Mouse (Mus musculus) heart, embryonic 10.5 days (tissue): Measurements from ENCODE around the gene Sh3bp1. TPM values are rescaled to one million over a fixed set of nuclear protein-coding genes. Genes with fewer than 3 reads are reported as not detected.

Experiments
- DNase-seq: peaks from one replicate; pipeline ENCODE4 v3.0.0-alpha.2; 2017; ENCODE audit warnings: low spot score
- H3K27ac ChIP-seq: fragments of 300-500 bp; sonication (generic); 2 replicates; pipeline ENCODE4 v1.5.1; 2016; ENCODE audit warnings: mild to moderate bottlenecking
- H3K27me3 ChIP-seq: fragments of 300-500 bp; sonication (generic); 2 replicates; pipeline ENCODE4 v1.6.1; 2016; ENCODE audit warnings: mild to moderate bottlenecking; ENCODE audit not compliant: poor library complexity, insufficient read depth, severe bottlenecking
- H3K36me3 ChIP-seq: fragments of 300-500 bp; sonication (generic); 2 replicates; pipeline ENCODE4 v1.6.1; 2016; ENCODE audit warnings: mild to moderate bottlenecking, moderate library complexity
- H3K4me1 ChIP-seq: fragments of 300-500 bp; sonication (generic); 2 replicates; pipeline ENCODE4 v1.6.1; 2016; ENCODE audit warnings: mild to moderate bottlenecking
- H3K4me3 ChIP-seq: fragments of 300-500 bp; sonication (generic); 2 replicates; pipeline ENCODE4 v1.5.1; 2016; ENCODE audit warnings: mild to moderate bottlenecking, moderate library complexity
- H3K9me3 ChIP-seq: fragments of 300-500 bp; sonication (generic); 2 replicates; pipeline ENCODE4 v1.6.1; 2016; ENCODE audit warnings: mild to moderate bottlenecking, moderate library complexity
- WGBS: fragments of 180-500 bp; shearing (Covaris S2); methylation state at CpG from one replicate; pipeline ENCODE4 v1.1.7; 2016; 5-methylcytosine and 5-hydroxymethylcytosine counted together
- polyA plus RNA-seq: library from polyadenylated mRNA; unstranded; fragments of >200 nt; fragmentation: Nextera tagmentation; extraction: Ambion mirVana; gene quantifications from 2 replicates; pipeline ENCODE4 v1.2.1, GENCODE M21; 2016

The Sh3bp1 gene
- polyA plus RNA-seq, 1 experiment from 2014 or later: 44.4 TPM

- no peaks in the 10 kb centered on the region for H3K27me3 ChIP-seq
- no peak for DNase-seq
- no peak overlapping the region for H3K4me3 ChIP-seq
- H3K4me1 ChIP-seq: peaks cover 37% of the 10 kb centered on the region
- 36% methylated on average over 9 of the region's 9 CpGs for WGBS
- peaks cover 55% of the 10 kb centered on the region for H3K36me3 ChIP-seq
- no peaks in the 10 kb centered on the region for H3K9me3 ChIP-seq
- no peak overlapping the region for H3K27ac ChIP-seq
Measured at GRCm38 (mm10) chr15:78912040-78912439, 12.5 kb downstream of the Sh3bp1 start.

GRCm38 (mm10) chr15:78913632-78914090, 14.1 kb downstream of the Sh3bp1 start, which contains the start of gene Pdxp:
Pdxp (plus strand) TSS chr15:78913919.
- peak within 1 kb of the TSS; percentile 93 for H3K27ac ChIP-seq
- peaks cover 42% of the 10 kb centered on the region for H3K4me1 ChIP-seq
- H3K36me3 ChIP-seq: peaks cover 50% of the 10 kb centered on the region
- peak; percentile 99 for DNase-seq
- no peaks in the 10 kb centered on the region for H3K27me3 ChIP-seq
- no peaks in the 10 kb centered on the region for H3K9me3 ChIP-seq
- under 1% methylated on average over 51 of the region's 51 CpGs for WGBS
- peak within 1 kb of the TSS; percentile 86 for H3K4me3 ChIP-seq

- H3K27ac ChIP-seq: peak overlapping the region; percentile 93
- H3K36me3 ChIP-seq: peaks cover 49% of the 10 kb centered on the region
- H3K9me3 ChIP-seq: no peaks in the 10 kb centered on the region
- WGBS: under 1% methylated on average over 87 of the region's 87 CpGs
- DNase-seq: no peak
- H3K4me1 ChIP-seq: peaks cover 40% of the 10 kb centered on the region
- no peaks in the 10 kb centered on the region for H3K27me3 ChIP-seq
- peak overlapping the region; percentile 86 for H3K4me3 ChIP-seq
Measured at GRCm38 (mm10) chr15:78914091-78914822, 14.7 kb downstream of the Sh3bp1 start.

GRCm38 (mm10) chr15:78914823-78915659, 15.5 kb downstream of the Sh3bp1 start:
- H3K4me3 ChIP-seq: peak overlapping the region; percentile 86
- no peaks in the 10 kb centered on the region for H3K27me3 ChIP-seq
- H3K27ac ChIP-seq: peak overlapping the region; percentile 93
- 52% methylated on average over 8 of the region's 8 CpGs for WGBS
- no peaks in the 10 kb centered on the region for H3K9me3 ChIP-seq
- H3K36me3 ChIP-seq: peaks cover 45% of the 10 kb centered on the region
- no peak for DNase-seq
- H3K4me1 ChIP-seq: peaks cover 40% of the 10 kb centered on the region

GRCm38 (mm10) chr15:78915660-78916017, 16.1 kb downstream of the Sh3bp1 start:
- Histone ChIP-seq H3K36me3 (peaks cover 39% of the 10 kb centered on the region), H3K27ac (no peak overlapping the region), H3K4me3 (peak overlapping the region; percentile 86), H3K4me1 (peaks cover 41% of the 10 kb centered on the region), H3K27me3 (no peaks in the 10 kb centered on the region), H3K9me3 (no peaks in the 10 kb centered on the region)
- whole genome bisulfite sequencing: 9% methylated on average over 8 of the region's 8 CpGs
- DNase-seq: peak; percentile 89

GRCm38 (mm10) chr15:78916052-78916826, 16.7 kb downstream of the Sh3bp1 start:
- Histone ChIP-seq H3K27ac (0 out of 2 replicates have a peak overlapping the region, but pooled peaks have one; percentile 43), H3K4me3 (peak overlapping the region; percentile 86)

GRCm38 (mm10) chr15:78918126-78918525, 18.6 kb downstream of the Sh3bp1 start:
- Histone ChIP-seq H3K9me3 (no peaks in the 10 kb centered on the region), H3K36me3 (peaks cover 20% of the 10 kb centered on the region), H3K27me3 (no peaks in the 10 kb centered on the region), H3K4me1 (peaks cover 41% of the 10 kb centered on the region), H3K27ac (no peak overlapping the region), H3K4me3 (no peak overlapping the region)
- DNase-seq: no peak
- 92% methylated on average over 23 of the region's 23 CpGs for WGBS

More at GRCm38 (mm10) chr15:78916052-78916826, 16.7 kb downstream of the Sh3bp1 start:
- 71% methylated on average over 12 of the region's 12 CpGs for WGBS
- H3K4me1 ChIP-seq: peaks cover 41% of the 10 kb centered on the region
- no peak for DNase-seq
- H3K27me3 ChIP-seq: no peaks in the 10 kb centered on the region
- no peaks in the 10 kb centered on the region for H3K9me3 ChIP-seq
- peaks cover 33% of the 10 kb centered on the region for H3K36me3 ChIP-seq

GRCm38 (mm10) chr15:78919914-78920313, 20.3 kb downstream of the Sh3bp1 start:
- Histone ChIP-seq H3K36me3 (peaks cover 20% of the 10 kb centered on the region), H3K4me3 (no peak overlapping the region), H3K27me3 (no peaks in the 10 kb centered on the region), H3K9me3 (no peaks in the 10 kb centered on the region), H3K27ac (no peak overlapping the region), H3K4me1 (peaks cover 39% of the 10 kb centered on the region)
- DNase-seq: no peak
- WGBS: 62% methylated on average over 12 of the region's 12 CpGs

- peak; percentile 87 for DNase-seq
- 73% methylated on average over 7 of the region's 7 CpGs for WGBS
Measured at GRCm38 (mm10) chr15:78922700-78923099, 23.1 kb downstream of the Sh3bp1 start.

GRCm38 (mm10) chr15:78923585-78923984, 24.0 kb downstream of the Sh3bp1 start:
- peaks cover 51% of the 10 kb centered on the region for H3K4me1 ChIP-seq
- no peak overlapping the region for H3K4me3 ChIP-seq
- WGBS: 47% methylated on average over 6 of the region's 6 CpGs
- DNase-seq: no peak
- H3K9me3 ChIP-seq: no peaks in the 10 kb centered on the region
- peaks cover 9% of the 10 kb centered on the region; the same call in 1 of the 2 replicates for H3K36me3 ChIP-seq
- H3K27ac ChIP-seq: peak overlapping the region; percentile 49; the same call in 1 of the 2 replicates
- no peaks in the 10 kb centered on the region for H3K27me3 ChIP-seq

More at GRCm38 (mm10) chr15:78922700-78923099, 23.1 kb downstream of the Sh3bp1 start:
- Histone ChIP-seq H3K4me1 (peaks cover 47% of the 10 kb centered on the region), H3K27me3 (no peaks in the 10 kb centered on the region), H3K9me3 (no peaks in the 10 kb centered on the region), H3K4me3 (no peak overlapping the region), H3K27ac (peak overlapping the region; percentile 12; the same call in 1 of the 2 replicates), H3K36me3 (peaks cover 15% of the 10 kb centered on the region)

- WGBS: 35% methylated on average over 8 of the region's 8 CpGs
- H3K4me3 ChIP-seq: no peak overlapping the region; the same call in 1 of the 2 replicates
- no peaks in the 10 kb centered on the region for H3K9me3 ChIP-seq
- no peaks in the 10 kb centered on the region for H3K27me3 ChIP-seq
- H3K4me1 ChIP-seq: peaks cover 51% of the 10 kb centered on the region
- no peak for DNase-seq
- peak overlapping the region; percentile 92 for H3K27ac ChIP-seq
- peaks cover 10% of the 10 kb centered on the region for H3K36me3 ChIP-seq
Measured at GRCm38 (mm10) chr15:78925129-78925528, 25.6 kb downstream of the Sh3bp1 start.
